Comparison of ENCODE assay signal across 16 mouse cellular contexts in genomic region chr5:65163001-65163400, GRCm38 (mm10).
"Had no signal": no experiment of that assay in that cellular context is flagged by ENCODE, and none has a peak within 500 bp of the region (broad histone marks: within the 10 kb centered on the region; RNA-seq: fewer than 3 reads in every experiment).

No protein-coding gene starts in this region.

- H3K27ac ChIP-seq: limb, embryonic 15.5 days; liver, embryonic 12.5 days; macrophage; neural tube, embryonic 15.5 days had no signal

- H3K4me3 ChIP-seq: limb, embryonic 15.5 days; liver, embryonic 12.5 days; megakaryocyte, embryonic 14.5 days; myocyte; neural tube, embryonic 15.5 days had no signal

- H3K4me2 ChIP-seq: limb, embryonic 15.5 days; liver, embryonic 12.5 days; lung, embryonic 14.5 days; neural tube, embryonic 15.5 days had no signal

- H3K4me1 ChIP-seq: neural tube, embryonic 15.5 days had no signal

- DNase-seq: kidney, adult 11 months; kidney, postnatal 36 days; layer of hippocampus, adult 9-11 months; layer of hippocampus, postnatal 36 days; lung, embryonic 14.5 days; lung, postnatal 10 days; midbrain, embryonic 14.5 days; right cerebral cortex, adult 18-20 months; right cerebral cortex, postnatal 25 days; thymus, postnatal 4 days had no signal

- H3K9ac ChIP-seq: limb, embryonic 15.5 days; liver, embryonic 12.5 days; lung, embryonic 14.5 days; neural tube, embryonic 15.5 days had no signal

- H3K9me3 ChIP-seq: limb, embryonic 15.5 days; liver, embryonic 12.5 days; megakaryocyte, embryonic 14.5 days; neural tube, embryonic 15.5 days had no signal

- ATAC-seq: liver, embryonic 12.5 days had no signal

- H3K27me3 ChIP-seq: limb, embryonic 15.5 days; liver, embryonic 12.5 days; megakaryocyte, embryonic 14.5 days; neural tube, embryonic 15.5 days had no signal
